Mouse (Mus musculus): ENCODE measurements around the gene Ccdc88c.

DNA sequence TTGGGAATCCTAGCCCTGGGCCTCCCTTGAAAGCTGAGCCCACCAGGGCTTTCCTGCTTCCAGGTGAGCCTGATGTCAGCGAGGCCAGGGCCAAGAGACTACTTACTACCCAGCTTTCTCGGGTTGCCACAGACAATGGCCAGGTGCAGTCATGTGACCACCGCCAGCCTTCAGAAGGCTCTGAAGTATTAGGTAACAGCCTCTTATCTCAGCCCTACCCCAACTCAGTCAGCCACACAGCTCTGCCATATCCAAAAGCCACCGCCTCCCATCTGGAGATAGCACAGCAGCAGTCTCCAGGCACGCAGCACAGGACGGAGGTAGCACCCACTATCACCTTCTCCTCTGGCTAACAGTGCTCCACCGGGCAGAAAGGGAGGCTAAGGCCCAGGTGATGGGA is 3.5 kb downstream of the Ccdc88c start:
- TF ChIP-seq CTCF (IDR thresholded peaks at IDR 0.05; ENCODE audit: control insufficient read depth, insufficient read depth, insufficient read length): no peak
- TF ChIP-seq CEBPB (IDR thresholded peaks at IDR 0.05; ENCODE audit: low read depth): no peak
- no peak for TF ChIP-seq USF1 (IDR thresholded peaks at IDR 0.05; ENCODE audit: low read depth)
- no peak for TF ChIP-seq MYOG (IDR thresholded peaks at IDR 0.05; ENCODE audit: control insufficient read depth, extremely low read depth, insufficient read length)

Data from C2C12 (cell line).